Mouse (Mus musculus) intestine, embryonic 14.5 days (tissue): ENCODE data around the gene Adgrf4. TPM values are rescaled to one million over a fixed set of nuclear protein-coding genes. Genes with fewer than 3 reads are reported as not detected.

ENCODE experiments used
- polyA plus RNA-seq: library from polyadenylated mRNA; unstranded; fragments of >200 nt; fragmentation: Nextera tagmentation; extraction: Ambion mirVana; gene quantifications from 2 replicates; pipeline ENCODE4 v1.2.1, GENCODE M21; 2014

Adgrf4 gene
- polyA plus RNA-seq, 1 experiment from 2014 or later = not detected

Other genes with a start within 250 kb of the Adgrf4 start
- gene Opn5, start 80.9 kb downstream of the Adgrf4 start, polyA plus RNA-seq = not detected in 2 replicates
- 0.07 TPM in 1 of 2 replicates, not detected in the other for gene Adgrf2, start 49.9 kb upstream of the Adgrf4 start, polyA plus RNA-seq
- 37.6 and 40.4 TPM in 2 replicates for gene Cd2ap, start 184.4 kb upstream of the Adgrf4 start, polyA plus RNA-seq